Mouse (Mus musculus) embryonic facial prominence, embryonic 12.5 days (tissue): ENCODE measurements around the gene Tnnt3. TPM values are rescaled to one million over a fixed set of nuclear protein-coding genes. Genes with fewer than 3 reads are reported as not detected.

ENCODE experiments used
- ATAC-seq: fragments of 200-750 bp; cut with Nextera tagmentation; 2 replicates; pipeline ENCODE4 v1.8.0; 2017; ENCODE audit not compliant: insufficient number of reproducible peaks, insufficient read depth, low FRiP score, low TSS enrichment
- H3K27ac ChIP-seq: fragments of 300-500 bp; sonication (generic); 2 replicates; pipeline ENCODE4 v1.5.1; 2016; ENCODE audit warnings: mild to moderate bottlenecking
- H3K27me3 ChIP-seq: fragments of 300-500 bp; sonication (generic); 2 replicates; pipeline ENCODE4 v1.6.1; 2016; ENCODE audit warnings: mild to moderate bottlenecking, moderate library complexity
- H3K36me3 ChIP-seq: fragments of 300-500 bp; sonication (generic); 2 replicates; pipeline ENCODE4 v1.6.1; 2016; ENCODE audit warnings: mild to moderate bottlenecking
- H3K4me1 ChIP-seq: fragments of 300-500 bp; sonication (generic); 2 replicates; pipeline ENCODE4 v1.6.1; 2016
- H3K4me2 ChIP-seq: fragments of 300-500 bp; sonication (generic); replicated peaks from 2 replicates; pipeline ENCODE4 v1.6.1; 2016; ENCODE audit warnings: mild to moderate bottlenecking, moderate library complexity
- H3K4me3 ChIP-seq: fragments of 300-500 bp; sonication (generic); 2 replicates; pipeline ENCODE4 v1.5.1; 2016; ENCODE audit warnings: mild to moderate bottlenecking
- H3K9ac ChIP-seq: fragments of 300-500 bp; sonication (generic); 2 replicates; pipeline ENCODE4 v1.6.1; 2016; ENCODE audit warnings: mild to moderate bottlenecking, moderate library complexity
- H3K9me3 ChIP-seq: fragments of 300-500 bp; sonication (generic); 2 replicates; pipeline ENCODE4 v1.6.1; 2016; ENCODE audit warnings: mild to moderate bottlenecking, moderate library complexity
- WGBS: fragments of 180-500 bp; shearing (Covaris S2); methylation state at CpG from one replicate; pipeline ENCODE4 v1.1.7; 2016; 5-methylcytosine and 5-hydroxymethylcytosine counted together
- polyA plus RNA-seq: library from polyadenylated mRNA; unstranded; fragments of >200 nt; fragmentation: Nextera tagmentation; extraction: Ambion mirVana; gene quantifications from 2 replicates; pipeline ENCODE4 v1.2.1, GENCODE M21; 2016

The Tnnt3 gene
- polyA plus RNA-seq, 1 experiment from 2014 or later = 6.9 TPM

GRCm38 (mm10) chr7:142532671-142533058, 34.0 kb downstream of the Tnnt3 start, which contains the start of gene Mrpl23:
Mrpl23 (plus strand) TSS chr7:142532686.
- peaks cover 51% of the 10 kb centered on the region for H3K4me1 ChIP-seq
- H3K36me3 ChIP-seq = peaks cover 5% of the 10 kb centered on the region; the same call in 1 of the 2 replicates
- H3K27ac ChIP-seq = peak within 1 kb of the TSS; percentile 90
- H3K9me3 ChIP-seq = no peaks in the 10 kb centered on the region
- H3K4me2 ChIP-seq = peak within 1 kb of the TSS; percentile 70
- no peaks in the 10 kb centered on the region for H3K27me3 ChIP-seq
- H3K4me3 ChIP-seq = peak within 1 kb of the TSS; percentile 56
- 6% methylated on average over 13 of the region's 17 CpGs for WGBS
- peak within 1 kb of the TSS; percentile 79 for H3K9ac ChIP-seq
- ATAC-seq = peak; percentile 61; the same call in 1 of the 2 replicates

GRCm38 (mm10) chr7:142533059-142533855, 34.6 kb downstream of the Tnnt3 start:
- Histone ChIP-seq H3K9ac (peak overlapping the region; percentile 79), H3K36me3 (peaks cover 5% of the 10 kb centered on the region; the same call in 1 of the 2 replicates), H3K4me1 (peaks cover 54% of the 10 kb centered on the region), H3K27me3 (no peaks in the 10 kb centered on the region), H3K4me2 (peak overlapping the region; percentile 70), H3K4me3 (peak overlapping the region; percentile 56), H3K27ac (peak overlapping the region; percentile 90), H3K9me3 (no peaks in the 10 kb centered on the region)
- peak; percentile 74 for ATAC-seq
- 1% methylated on average over 39 of the region's 44 CpGs for WGBS

GRCm38 (mm10) chr7:142535116-142535515, 36.5 kb downstream of the Tnnt3 start:
- WGBS = 72% methylated on average over 4 of the region's 4 CpGs
- H3K4me1 ChIP-seq = peaks cover 70% of the 10 kb centered on the region

GRCm38 (mm10) chr7:142535832-142536231, 37.2 kb downstream of the Tnnt3 start:
- no peak overlapping the region for H3K4me3 ChIP-seq
- H3K4me1 ChIP-seq = peaks cover 72% of the 10 kb centered on the region
- peaks cover 5% of the 10 kb centered on the region; the same call in 1 of the 2 replicates for H3K36me3 ChIP-seq
- ATAC-seq = no peak
- H3K9me3 ChIP-seq = no peaks in the 10 kb centered on the region
- no peak overlapping the region for H3K9ac ChIP-seq
- no peaks in the 10 kb centered on the region for H3K27me3 ChIP-seq
- peak overlapping the region; percentile 90 for H3K27ac ChIP-seq
- 94% methylated on average over 5 of the region's 5 CpGs for WGBS
- no peak overlapping the region for H3K4me2 ChIP-seq

More at GRCm38 (mm10) chr7:142535116-142535515, 36.5 kb downstream of the Tnnt3 start:
- peaks cover 5% of the 10 kb centered on the region; the same call in 1 of the 2 replicates for H3K36me3 ChIP-seq
- H3K9me3 ChIP-seq = no peaks in the 10 kb centered on the region
- no peak overlapping the region for H3K4me2 ChIP-seq
- no peaks in the 10 kb centered on the region for H3K27me3 ChIP-seq
- ATAC-seq = no peak
- peak overlapping the region; percentile 90 for H3K27ac ChIP-seq
- no peak overlapping the region for H3K9ac ChIP-seq
- H3K4me3 ChIP-seq = no peak overlapping the region

- no peak overlapping the region for H3K4me3 ChIP-seq
- H3K36me3 ChIP-seq = peaks cover 5% of the 10 kb centered on the region; the same call in 1 of the 2 replicates
- peaks cover 73% of the 10 kb centered on the region for H3K4me1 ChIP-seq
- H3K27me3 ChIP-seq = no peaks in the 10 kb centered on the region
- H3K27ac ChIP-seq = peak overlapping the region; percentile 96
- H3K9ac ChIP-seq = no peak overlapping the region
- no peak overlapping the region for H3K4me2 ChIP-seq
- no peak for ATAC-seq
- no peaks in the 10 kb centered on the region for H3K9me3 ChIP-seq
- WGBS = 28% methylated on average over 5 of the region's 5 CpGs
Measured at GRCm38 (mm10) chr7:142537181-142537580, 38.5 kb downstream of the Tnnt3 start.

- Histone ChIP-seq H3K9ac (no peak overlapping the region), H3K27me3 (no peaks in the 10 kb centered on the region), H3K36me3 (peaks cover 5% of the 10 kb centered on the region; the same call in 1 of the 2 replicates), H3K9me3 (no peaks in the 10 kb centered on the region), H3K4me2 (peak overlapping the region; percentile 23; the same call in 1 of the 2 replicates), H3K4me1 (peaks cover 73% of the 10 kb centered on the region), H3K27ac (peak overlapping the region; percentile 96), H3K4me3 (no peak overlapping the region)
- WGBS = 4% methylated on average over 6 of the region's 6 CpGs
- ATAC-seq = 0 out of 2 replicates have a peak, but pooled peaks have one; percentile 25
Measured at GRCm38 (mm10) chr7:142537879-142538278, 39.2 kb downstream of the Tnnt3 start.

GRCm38 (mm10) chr7:142538291-142538690, 39.7 kb downstream of the Tnnt3 start:
- Histone ChIP-seq H3K27ac (peak overlapping the region; percentile 96), H3K9ac (peak overlapping the region; percentile 15; the same call in 1 of the 2 replicates), H3K27me3 (no peaks in the 10 kb centered on the region), H3K4me1 (peaks cover 75% of the 10 kb centered on the region), H3K4me3 (no peak overlapping the region), H3K4me2 (peak overlapping the region; percentile 23; the same call in 1 of the 2 replicates), H3K9me3 (no peaks in the 10 kb centered on the region), H3K36me3 (peaks cover 5% of the 10 kb centered on the region; the same call in 1 of the 2 replicates)
- 0 out of 2 replicates have a peak, but pooled peaks have one; percentile 3 for ATAC-seq
- 25% methylated on average over 4 of the region's 4 CpGs for WGBS

GRCm38 (mm10) chr7:142538766-142539165, 40.1 kb downstream of the Tnnt3 start:
- no peak overlapping the region for H3K4me2 ChIP-seq
- H3K36me3 ChIP-seq = peaks cover 5% of the 10 kb centered on the region; the same call in 1 of the 2 replicates
- H3K4me3 ChIP-seq = no peak overlapping the region
- 0 out of 2 replicates have a peak overlapping the region, but pooled peaks have one; percentile 15 for H3K9ac ChIP-seq
- ATAC-seq = no peak
- WGBS = 14% methylated on average over 6 of the region's 6 CpGs
- H3K4me1 ChIP-seq = peaks cover 75% of the 10 kb centered on the region
- H3K27me3 ChIP-seq = no peaks in the 10 kb centered on the region
- H3K9me3 ChIP-seq = no peaks in the 10 kb centered on the region
- peak overlapping the region; percentile 96 for H3K27ac ChIP-seq

- H3K27ac ChIP-seq = peak overlapping the region; percentile 96
- H3K4me2 ChIP-seq = no peak overlapping the region
- H3K4me1 ChIP-seq = peaks cover 65% of the 10 kb centered on the region
- H3K9ac ChIP-seq = no peak overlapping the region
- no peaks in the 10 kb centered on the region for H3K9me3 ChIP-seq
- H3K4me3 ChIP-seq = no peak overlapping the region
- no peak for ATAC-seq
- no peaks in the 10 kb centered on the region for H3K27me3 ChIP-seq
- 70% methylated on average over 8 of the region's 8 CpGs for WGBS
- peaks cover 5% of the 10 kb centered on the region; the same call in 1 of the 2 replicates for H3K36me3 ChIP-seq
Measured at GRCm38 (mm10) chr7:142539828-142540227, 41.2 kb downstream of the Tnnt3 start.

GRCm38 (mm10) chr7:142542771-142543303, 44.2 kb downstream of the Tnnt3 start:
- Histone ChIP-seq H3K9ac (peak overlapping the region; percentile 25; the same call in 1 of the 2 replicates), H3K36me3 (no peaks in the 10 kb centered on the region), H3K27me3 (no peaks in the 10 kb centered on the region), H3K27ac (peak overlapping the region; percentile 93), H3K4me2 (peak overlapping the region; percentile 1; the same call in 1 of the 2 replicates), H3K4me1 (peaks cover 68% of the 10 kb centered on the region), H3K9me3 (no peaks in the 10 kb centered on the region), H3K4me3 (no peak overlapping the region)
- WGBS = 12% methylated on average over 11 of the region's 11 CpGs
- peak; percentile 58; the same call in 1 of the 2 replicates for ATAC-seq

- Histone ChIP-seq H3K36me3 (no peaks in the 10 kb centered on the region), H3K4me3 (no peak overlapping the region), H3K4me2 (no peak overlapping the region), H3K27ac (peak overlapping the region; percentile 86), H3K9ac (no peak overlapping the region), H3K9me3 (no peaks in the 10 kb centered on the region), H3K4me1 (peaks cover 56% of the 10 kb centered on the region), H3K27me3 (no peaks in the 10 kb centered on the region)
- WGBS = 33% methylated on average over 7 of the region's 7 CpGs
- no peak for ATAC-seq
Measured at GRCm38 (mm10) chr7:142545967-142546366, 47.3 kb downstream of the Tnnt3 start.
